Mouse (Mus musculus) stomach, postnatal 0 days (tissue): ENCODE measurements at regions not wholly inside any gene's neighbourhood (a gene's known extent, or its start where the extent isn't known, plus 50 kb on each side); places are given as distances from the start of the nearest gene placed in this dataset.

Source experiments
- ATAC-seq: fragments of 200-750 bp; cut with Nextera tagmentation; 2 replicates; pipeline ENCODE4 v1.8.0; 2017; ENCODE audit not compliant: low FRiP score, low TSS enrichment
- DNase-seq: peaks from one replicate; pipeline ENCODE4 v3.0.0-alpha.2; 2016; ENCODE audit warnings: low spot score
- H3K27ac ChIP-seq: fragments of 300-500 bp; sonication (generic); replicated peaks from 2 replicates; pipeline ENCODE4 v1.5.1; 2014; ENCODE audit warnings: mild to moderate bottlenecking, control low read depth
- H3K27me3 ChIP-seq: fragments of 300-500 bp; sonication (generic); 2 replicates; pipeline ENCODE4 v1.6.1; 2014; ENCODE audit warnings: low read length; ENCODE audit not compliant: control insufficient read depth, insufficient read depth
- H3K36me3 ChIP-seq: fragments of 300-500 bp; sonication (generic); 2 replicates; pipeline ENCODE4 v1.6.1; 2014; ENCODE audit warnings: low read length, mixed read lengths; ENCODE audit not compliant: control insufficient read depth, insufficient read depth
- H3K4me1 ChIP-seq: fragments of 300-500 bp; sonication (generic); replicated peaks from 2 replicates; pipeline ENCODE4 v1.6.1; 2014; ENCODE audit warnings: antibody characterized with exemption; ENCODE audit not compliant: control insufficient read depth, insufficient read depth
- H3K4me2 ChIP-seq: fragments of 300-500 bp; sonication (generic); replicated peaks from 2 replicates; pipeline ENCODE4 v1.6.1; 2014; ENCODE audit warnings: low read depth, mild to moderate bottlenecking, control low read depth, moderate library complexity
- H3K4me3 ChIP-seq: fragments of 300-500 bp; sonication (generic); 2 replicates; pipeline ENCODE4 v1.5.1; 2014; ENCODE audit warnings: low read depth, low read length, control low read depth
- H3K9ac ChIP-seq: fragments of 300-500 bp; sonication (generic); 2 replicates; pipeline ENCODE4 v1.6.1; 2014; ENCODE audit warnings: mild to moderate bottlenecking, low read length, control low read depth, mixed read lengths
- H3K9me3 ChIP-seq: fragments of 300-500 bp; sonication (generic); 2 replicates; pipeline ENCODE4 v1.6.1; 2016; ENCODE audit warnings: low read length; ENCODE audit not compliant: control insufficient read depth
- CTCF ChIP-seq: IDR thresholded peaks from 2 replicates; pipeline ENCODE4 v1.5.1; 2016; ENCODE audit warnings: antibody characterized with exemption, low read depth, mild to moderate bottlenecking, moderate library complexity
- EP300 ChIP-seq: optimal IDR thresholded peaks from 2 replicates; pipeline ENCODE3; 2016; ENCODE audit warnings: antibody characterized with exemption
- WGBS: fragments of 180-500 bp; shearing (Covaris S2); extraction: QIAGEN DNeasy Blood & Tissue Kit; methylation state at CpG from one replicate; pipeline ENCODE4 v1.1.7; 2014; 5-methylcytosine and 5-hydroxymethylcytosine counted together

DNA sequence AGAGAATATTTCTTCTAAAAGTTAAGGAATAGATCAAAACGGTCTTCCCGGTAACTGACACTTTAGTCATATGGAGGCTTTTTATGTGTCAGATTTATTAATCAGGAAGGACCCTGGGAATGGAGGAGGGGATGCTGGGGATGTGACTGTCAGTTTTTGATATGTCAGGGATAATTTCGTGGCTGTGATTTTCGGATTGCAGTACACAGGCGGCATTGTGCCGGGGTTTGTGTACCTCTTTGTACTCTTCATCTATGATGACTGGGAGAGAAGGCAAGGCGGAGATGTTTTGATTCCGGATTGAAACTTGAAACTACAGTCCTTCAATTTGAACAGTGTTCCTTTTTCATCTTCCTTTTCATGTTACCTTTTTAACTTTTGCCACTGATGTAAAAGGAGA, 344.2 kb downstream of the Mdfic start:
- TF ChIP-seq EP300: no peak
- no peak for TF ChIP-seq CTCF
- DNase-seq (no peak), ATAC-seq (no peak)

DNA sequence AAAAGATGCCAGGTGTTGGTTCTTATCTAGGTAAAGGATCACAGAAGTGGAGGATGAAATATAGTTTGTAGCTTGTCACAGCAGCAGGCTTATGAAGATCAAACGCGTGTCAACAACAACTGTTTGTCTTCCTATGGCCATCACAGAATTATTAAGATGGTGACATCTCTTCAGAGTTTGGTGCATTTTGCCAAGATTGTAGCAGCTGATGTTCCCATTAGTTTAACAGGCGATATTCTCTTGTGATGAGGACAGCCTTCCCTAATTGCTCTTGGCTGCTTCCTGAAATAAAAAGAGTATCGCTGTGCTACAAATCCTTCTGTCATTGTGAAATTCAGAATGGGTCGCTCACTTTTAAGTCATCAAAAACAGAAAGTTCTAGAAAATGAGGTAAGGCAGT, 344.7 kb downstream of the Mdfic start:
- H3K27me3 ChIP-seq: no peaks in the 10 kb centered on the region
- H3K9me3 ChIP-seq: no peaks in the 10 kb centered on the region
- H3K9ac ChIP-seq: no peak overlapping the region
- no peak overlapping the region for H3K4me2 ChIP-seq
- WGBS: 70% methylated on average over 5 of the region's 5 CpGs
- no peak overlapping the region for H3K4me3 ChIP-seq
- ATAC-seq (no peak), DNase-seq (no peak)
- H3K4me1 ChIP-seq: no peaks in the 10 kb centered on the region
- no peak overlapping the region for H3K27ac ChIP-seq
- TF ChIP-seq CTCF (no peak), EP300 (no peak)
- H3K36me3 ChIP-seq: no peaks in the 10 kb centered on the region

More for the DNA sequence above, 344.2 kb downstream of the Mdfic start:
- H3K4me2 ChIP-seq: no peak overlapping the region
- no peak overlapping the region for H3K9ac ChIP-seq
- H3K9me3 ChIP-seq: no peaks in the 10 kb centered on the region
- H3K27ac ChIP-seq: no peak overlapping the region
- no peaks in the 10 kb centered on the region for H3K4me1 ChIP-seq
- WGBS: 82% methylated on average over 8 of the region's 8 CpGs
- H3K4me3 ChIP-seq: no peak overlapping the region
- H3K36me3 ChIP-seq: no peaks in the 10 kb centered on the region
- H3K27me3 ChIP-seq: no peaks in the 10 kb centered on the region

DNA sequence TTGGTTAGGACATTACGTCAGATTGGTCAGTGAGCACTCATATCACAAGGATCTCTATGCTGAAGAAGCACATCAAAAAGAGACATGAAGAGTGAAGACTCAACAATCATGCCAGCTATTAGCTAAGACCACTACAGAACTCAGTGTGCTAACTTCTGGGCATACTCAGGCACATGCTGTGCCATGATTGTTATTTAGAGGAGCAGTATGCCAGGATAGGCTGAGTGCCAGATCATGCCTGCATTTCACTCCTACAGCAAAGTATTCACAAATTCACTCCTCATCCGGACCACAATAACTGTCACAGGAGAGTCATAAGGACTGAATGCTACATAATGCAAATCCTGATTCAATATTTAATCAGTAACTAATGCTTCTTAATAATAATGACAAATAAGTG, 355.8 kb downstream of the Mdfic start:
- H3K4me1 ChIP-seq: no peaks in the 10 kb centered on the region
- H3K9me3 ChIP-seq: no peaks in the 10 kb centered on the region
- WGBS: 71% methylated on average over 2 of the region's 2 CpGs
- no peak overlapping the region for H3K4me3 ChIP-seq
- no peak overlapping the region for H3K9ac ChIP-seq
- ATAC-seq (no peak), DNase-seq (no peak)
- no peak overlapping the region for H3K27ac ChIP-seq
- no peak for TF ChIP-seq EP300
- TF ChIP-seq CTCF: no peak
- H3K36me3 ChIP-seq: no peaks in the 10 kb centered on the region
- no peaks in the 10 kb centered on the region for H3K27me3 ChIP-seq
- no peak overlapping the region for H3K4me2 ChIP-seq

DNA sequence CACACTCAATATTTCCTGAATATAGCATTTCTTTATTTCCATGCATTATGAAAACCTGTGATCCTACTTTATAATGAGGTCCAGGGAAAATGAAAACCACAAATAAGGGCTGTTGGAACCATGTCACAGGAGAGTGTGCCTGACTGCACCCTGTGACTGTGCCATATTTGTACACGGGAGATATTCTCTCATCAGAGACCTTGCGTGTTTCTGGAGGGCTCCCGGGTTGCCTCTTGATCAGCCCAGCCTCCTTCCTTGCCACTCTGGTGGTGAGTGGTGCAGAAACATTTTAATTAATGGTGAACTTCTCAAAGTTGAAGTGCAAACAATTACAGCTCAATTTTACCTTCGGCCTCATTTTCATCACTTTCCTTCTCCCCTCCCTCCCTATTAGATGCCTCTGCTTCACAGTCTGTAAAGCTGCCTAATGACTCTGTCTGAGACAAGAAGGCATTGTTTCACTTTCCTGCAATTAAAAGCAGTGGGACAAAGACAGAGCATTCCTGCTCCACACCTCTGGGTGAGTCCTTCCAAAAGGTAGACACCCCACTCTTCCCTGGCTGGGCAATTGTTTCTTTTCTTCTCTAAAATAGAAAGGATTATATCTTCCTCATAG, 356.8 kb downstream of the Mdfic start:
- no peaks in the 10 kb centered on the region for H3K9me3 ChIP-seq
- no peaks in the 10 kb centered on the region for H3K4me1 ChIP-seq
- no peaks in the 10 kb centered on the region for H3K36me3 ChIP-seq
- H3K4me2 ChIP-seq: no peak overlapping the region
- H3K4me3 ChIP-seq: no peak overlapping the region
- no peaks in the 10 kb centered on the region for H3K27me3 ChIP-seq
- 75% methylated on average over 4 of the region's 4 CpGs for WGBS
- H3K9ac ChIP-seq: no peak overlapping the region
- H3K27ac ChIP-seq: no peak overlapping the region
- no peak for ATAC-seq
- no peak for TF ChIP-seq CTCF
- no peak for TF ChIP-seq EP300
- no peak for DNase-seq

DNA sequence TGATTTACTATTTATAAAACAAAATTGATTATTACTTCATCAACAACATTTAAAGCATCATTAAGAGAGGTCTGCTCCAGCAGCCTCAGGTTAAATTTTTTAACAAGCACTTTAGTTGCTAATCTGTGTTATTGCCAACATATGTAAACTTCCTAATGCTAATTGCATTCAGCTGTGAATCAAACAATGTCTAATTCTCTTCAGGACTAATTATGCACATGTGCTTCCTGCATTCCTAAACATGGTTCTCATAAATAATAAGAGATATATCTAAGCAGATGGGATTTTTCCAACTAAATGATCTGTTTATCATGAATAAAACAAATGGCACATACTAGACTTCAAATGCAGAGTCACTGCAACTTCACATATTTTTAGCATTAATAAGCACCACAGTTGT, 357.5 kb downstream of the Mdfic start:
- TF ChIP-seq CTCF (no peak), EP300 (no peak)
- H3K27ac ChIP-seq: no peak overlapping the region
- no peaks in the 10 kb centered on the region for H3K27me3 ChIP-seq
- no peaks in the 10 kb centered on the region for H3K36me3 ChIP-seq
- no peak overlapping the region for H3K4me2 ChIP-seq
- H3K9me3 ChIP-seq: no peaks in the 10 kb centered on the region
- H3K9ac ChIP-seq: no peak overlapping the region
- no peak for ATAC-seq
- H3K4me3 ChIP-seq: no peak overlapping the region
- DNase-seq: no peak
- no peaks in the 10 kb centered on the region for H3K4me1 ChIP-seq

DNA sequence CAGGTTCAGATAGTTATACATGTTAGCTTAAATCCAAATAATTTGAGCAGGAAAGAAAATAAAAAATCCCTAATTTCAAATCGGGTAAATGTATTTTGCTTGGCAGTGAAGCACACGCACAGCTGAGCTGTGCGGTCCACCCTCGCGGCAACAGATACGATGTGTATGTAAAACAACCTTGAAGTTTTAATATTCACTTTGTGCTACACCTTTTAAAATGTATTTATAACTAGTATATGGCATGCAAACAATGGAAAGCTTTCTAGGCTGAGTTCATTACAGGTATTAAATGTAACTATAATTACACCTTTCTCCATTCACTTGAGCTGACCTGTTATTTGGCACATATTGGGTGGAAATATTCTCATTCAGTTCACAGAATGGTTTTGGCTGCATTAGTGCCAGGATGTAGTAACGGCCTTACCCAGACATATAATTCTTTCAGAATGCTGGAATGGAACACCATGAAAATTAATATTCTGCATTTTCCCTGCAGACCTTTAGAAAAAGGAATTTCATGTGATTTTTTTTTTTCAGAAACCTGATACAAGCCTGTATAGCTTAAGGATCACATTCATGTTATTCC, 366.6 kb downstream of the Mdfic start:
- H3K36me3 ChIP-seq: no peaks in the 10 kb centered on the region

More for the DNA sequence above, 366.6 kb downstream of the Mdfic start:
- Histone ChIP-seq H3K27me3 (no peaks in the 10 kb centered on the region), H3K27ac (no peak overlapping the region), H3K9me3 (no peaks in the 10 kb centered on the region), H3K4me2 (no peak overlapping the region), H3K9ac (no peak overlapping the region), H3K4me3 (no peak overlapping the region), H3K4me1 (no peaks in the 10 kb centered on the region)
- 81% methylated on average over 7 of the region's 7 CpGs for WGBS
- no peak for DNase-seq
- TF ChIP-seq EP300 (no peak), CTCF (no peak)
- ATAC-seq: no peak
